Mouse (Mus musculus) liver, embryonic 14.5 days (tissue): ENCODE measurements at regions not wholly inside any gene's neighbourhood (a gene's known extent, or its start where the extent isn't known, plus 50 kb on each side); places are given as distances from the start of the nearest gene placed in this dataset.

Experiments
- ATAC-seq: fragments of 200-750 bp; cut with Nextera tagmentation; 2 replicates; pipeline ENCODE4 v1.8.0; 2017; ENCODE audit warnings: moderate number of reproducible peaks, mild to moderate bottlenecking, moderate library complexity; ENCODE audit not compliant: insufficient read depth
- DNase-seq, 3 experiments: peaks; one replicate each; pipeline ENCODE4 v3.0.0-alpha.2; 2012 to 2013; ENCODE audit warnings: low read depth in 3 of 3, low spot score in 3 of 3
- H3K27ac ChIP-seq: fragments of 300-500 bp; sonication (generic); 2 replicates; pipeline ENCODE4 v1.5.1; 2014; ENCODE audit warnings: moderate library complexity, mild to moderate bottlenecking, control low read depth, inconsistent platforms
- H3K27me3 ChIP-seq: fragments of 300-500 bp; sonication (generic); 2 replicates; pipeline ENCODE4 v1.6.1; 2014; ENCODE audit warnings: mild to moderate bottlenecking, low read length, moderate library complexity; ENCODE audit not compliant: control insufficient read depth, insufficient read depth
- H3K36me3 ChIP-seq: fragments of 300-500 bp; sonication (generic); replicated peaks from 2 replicates; pipeline ENCODE4 v1.6.1; 2014; ENCODE audit warnings: low read depth; ENCODE audit not compliant: control insufficient read depth, insufficient read depth
- H3K4me1 ChIP-seq, 2 experiments: fragments of 200-500 bp in 1 of 2; fragments of 300-500 bp in 1 of 2; sonication (generic) in 1 of 2; replicated peaks; 2 replicates each; pipeline ENCODE4 v1.6.1; 2012 to 2014; ENCODE audit warnings: antibody characterized with exemption in 1 of 2, inconsistent platforms in 1 of 2, low read length in 1 of 2; ENCODE audit not compliant: control insufficient read depth in 2 of 2, insufficient read depth in 2 of 2
- H3K4me2 ChIP-seq: fragments of 300-500 bp; sonication (generic); 2 replicates; pipeline ENCODE4 v1.6.1; 2014; ENCODE audit warnings: low read depth, mild to moderate bottlenecking, control low read depth, moderate library complexity
- H3K4me3 ChIP-seq, 2 experiments: fragments of 200-500 bp in 1 of 2; fragments of 300-500 bp in 1 of 2; sonication (generic) in 1 of 2; 2 replicates each; pipeline ENCODE4 v1.5.1; 2012 to 2014; ENCODE audit warnings: low read depth in 2 of 2, low read length in 2 of 2, mild to moderate bottlenecking in 2 of 2, control low read depth in 1 of 2, inconsistent platforms in 1 of 2, moderate library complexity in 1 of 2; ENCODE audit not compliant: insufficient read depth in 1 of 2
- H3K9ac ChIP-seq: fragments of 300-500 bp; sonication (generic); replicated peaks from 2 replicates; pipeline ENCODE4 v1.6.1; 2014; ENCODE audit warnings: mild to moderate bottlenecking, control low read depth, moderate library complexity
- H3K9me3 ChIP-seq: fragments of 300-500 bp; sonication (generic); 2 replicates; pipeline ENCODE4 v1.6.1; 2016; ENCODE audit warnings: low read length, mixed read lengths; ENCODE audit not compliant: control insufficient read depth
- CTCF ChIP-seq: IDR thresholded peaks from 2 replicates; pipeline ENCODE4 v1.5.1; 2016; ENCODE audit warnings: antibody characterized with exemption, low read depth, control low read depth
- EP300 ChIP-seq: IDR thresholded peaks from 2 replicates; pipeline ENCODE4 v1.6.1; 2016; ENCODE audit warnings: antibody characterized with exemption, low read depth
- WGBS: fragments of 180-500 bp; shearing (Covaris S2); extraction: QIAGEN DNeasy Blood & Tissue Kit; methylation state at CpG from one replicate; pipeline ENCODE4 v1.1.7; 2014; ENCODE audit not compliant: insufficient replicate concordance; 5-methylcytosine and 5-hydroxymethylcytosine counted together

DNA sequence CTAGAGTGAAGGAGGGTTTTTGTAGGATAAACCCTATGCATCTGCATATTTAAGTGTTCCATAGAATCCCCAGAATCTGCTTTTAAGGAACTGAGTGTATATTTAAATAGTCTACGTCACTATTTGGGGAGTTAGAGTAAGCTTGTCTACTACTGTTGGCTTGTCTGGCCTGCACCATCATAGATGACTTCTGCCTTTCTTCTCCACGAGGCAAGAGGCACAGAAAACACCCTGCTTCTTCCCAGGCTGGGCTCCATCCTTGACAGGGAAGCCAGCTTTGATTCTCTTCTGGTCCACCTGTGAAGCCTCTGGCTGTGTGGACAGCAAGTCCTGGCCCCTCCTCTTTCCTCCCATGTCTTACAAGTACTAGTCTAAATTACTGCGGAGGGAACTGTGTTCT lies 422.6 kb downstream of the Gja1 start:
- H3K27me3 ChIP-seq: no peaks in the 10 kb centered on the region
- H3K36me3 ChIP-seq: no peaks in the 10 kb centered on the region
- H3K4me1 ChIP-seq: no peaks in the 10 kb centered on the region
- 44% methylated on average over 3 of the region's 3 CpGs for WGBS
- DNase-seq: no peak
- H3K9me3 ChIP-seq: no peaks in the 10 kb centered on the region
- H3K4me3 ChIP-seq: no peak overlapping the region
- H3K27ac ChIP-seq: no peak overlapping the region
- no peak overlapping the region for H3K9ac ChIP-seq
- no peak for TF ChIP-seq CTCF
- TF ChIP-seq EP300: no peak
- no peak overlapping the region for H3K4me2 ChIP-seq
- no peak for ATAC-seq

DNA sequence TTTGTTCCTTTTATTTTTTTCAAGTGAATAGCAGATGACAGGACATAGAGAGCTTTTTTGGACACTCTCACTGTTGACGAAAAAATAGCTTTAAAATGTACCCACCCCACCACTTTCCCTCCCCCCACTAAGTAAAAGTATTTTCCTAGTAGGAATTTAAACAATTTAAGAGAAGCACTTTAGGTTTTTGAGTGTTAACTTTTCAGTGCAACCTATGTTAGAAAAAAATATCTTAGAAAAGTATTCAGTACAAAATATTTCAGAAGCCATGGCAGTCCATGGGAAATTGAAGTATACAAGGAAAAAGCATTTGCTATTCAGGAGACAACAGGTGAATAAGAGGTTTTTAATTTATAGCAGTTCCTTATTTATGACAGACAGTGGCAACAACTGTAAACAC lies 431.9 kb downstream of the Gja1 start:
- Histone ChIP-seq H3K27me3 (no peaks in the 10 kb centered on the region), H3K4me3 (no peak overlapping the region), H3K4me2 (no peak overlapping the region), H3K27ac (no peak overlapping the region), H3K9me3 (no peaks in the 10 kb centered on the region), H3K36me3 (no peaks in the 10 kb centered on the region), H3K4me1 (no peaks in the 10 kb centered on the region), H3K9ac (no peak overlapping the region)
- ATAC-seq: no peak
- TF ChIP-seq EP300: no peak
- TF ChIP-seq CTCF: no peak
- no peak for DNase-seq
- WGBS: 44% methylated on average over 1 of the region's 1 CpGs

DNA sequence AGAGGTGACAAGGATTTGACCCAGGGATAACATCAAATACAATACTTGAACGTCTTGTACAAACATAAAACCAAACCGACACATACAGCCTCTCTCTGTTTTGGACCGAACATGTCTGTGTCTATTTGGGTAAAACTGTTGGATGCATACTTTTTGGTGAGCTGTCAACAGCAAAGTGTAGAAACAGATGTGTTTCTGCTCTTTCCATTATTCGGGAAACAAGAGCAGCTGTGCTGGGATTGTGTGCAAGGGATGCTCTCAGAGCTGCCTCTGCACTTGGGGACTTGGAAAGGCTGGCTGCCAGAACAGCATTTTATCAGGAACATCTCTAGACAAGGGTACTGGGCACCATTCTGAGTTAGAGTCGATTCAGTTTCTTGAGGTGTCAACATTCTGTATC lies 445.0 kb downstream of the Gja1 start:
- Histone ChIP-seq H3K9ac (no peak overlapping the region), H3K4me1 (no peaks in the 10 kb centered on the region), H3K9me3 (no peaks in the 10 kb centered on the region), H3K27ac (no peak overlapping the region), H3K36me3 (no peaks in the 10 kb centered on the region), H3K27me3 (no peaks in the 10 kb centered on the region), H3K4me2 (no peak overlapping the region), H3K4me3 (no peak overlapping the region)
- ATAC-seq (no peak), DNase-seq (no peak)
- 59% methylated on average over 5 of the region's 5 CpGs for WGBS
- TF ChIP-seq CTCF (no peak), EP300 (no peak)

DNA sequence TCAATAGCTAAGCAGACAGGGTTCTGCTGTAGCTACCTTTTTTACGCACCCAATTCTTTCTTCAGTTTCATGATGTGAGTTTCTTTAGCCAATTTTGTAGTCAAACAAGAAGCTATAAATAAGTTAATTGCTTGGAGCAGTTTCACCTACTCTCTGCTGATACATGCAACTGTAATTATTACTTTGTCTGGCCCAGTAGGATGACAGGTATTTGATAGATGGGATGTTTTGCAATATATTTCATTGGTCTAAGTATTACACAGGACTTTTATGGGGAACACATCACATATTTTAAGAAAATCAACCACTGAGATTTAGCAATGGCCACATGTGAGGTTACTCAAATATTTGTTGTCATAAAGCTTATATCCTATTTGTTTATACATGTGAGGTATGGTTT lies 454.2 kb downstream of the Gja1 start:
- H3K9me3 ChIP-seq: no peaks in the 10 kb centered on the region
- H3K9ac ChIP-seq: no peak overlapping the region
- no peak overlapping the region for H3K4me2 ChIP-seq
- ATAC-seq: no peak
- H3K36me3 ChIP-seq: no peaks in the 10 kb centered on the region
- TF ChIP-seq CTCF (no peak), EP300 (no peak)
- WGBS: 68% methylated on average over 1 of the region's 1 CpGs
- DNase-seq: no peak
- no peak overlapping the region for H3K27ac ChIP-seq
- H3K4me1 ChIP-seq: no peaks in the 10 kb centered on the region
- H3K4me3 ChIP-seq: no peak overlapping the region
- H3K27me3 ChIP-seq: no peaks in the 10 kb centered on the region

DNA sequence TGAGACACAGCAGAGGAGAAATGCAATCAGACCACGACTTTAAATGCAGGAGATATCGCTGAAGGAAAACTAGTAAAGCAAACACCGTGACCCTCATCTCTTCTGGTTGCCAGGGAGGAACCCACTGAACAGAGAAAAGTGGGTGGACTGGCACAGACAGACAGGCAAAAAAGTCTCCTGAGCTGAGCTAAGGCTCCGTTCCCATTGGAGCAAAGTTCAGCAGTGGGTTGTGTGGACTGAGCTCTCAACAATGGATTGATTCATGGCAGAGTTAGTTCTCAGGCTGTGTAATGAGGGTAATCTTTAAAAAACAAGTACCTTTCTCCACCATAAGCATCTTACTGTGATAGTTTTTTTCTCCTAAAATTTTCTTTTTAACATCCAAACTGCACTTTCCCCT lies 454.8 kb downstream of the Gja1 start:
- Histone ChIP-seq H3K36me3 (no peaks in the 10 kb centered on the region), H3K4me3 (no peak overlapping the region), H3K9ac (no peak overlapping the region), H3K4me1 (no peaks in the 10 kb centered on the region), H3K27ac (no peak overlapping the region), H3K27me3 (no peaks in the 10 kb centered on the region), H3K4me2 (no peak overlapping the region), H3K9me3 (no peaks in the 10 kb centered on the region)
- no peak for ATAC-seq
- no peak for DNase-seq
- 59% methylated on average over 4 of the region's 4 CpGs for WGBS
- TF ChIP-seq EP300 (no peak), CTCF (no peak)
